Mouse (Mus musculus) ES-Bruce4 (cell line): ENCODE data around the gene Myh6.

Experiments used
- CTCF ChIP-seq: IDR thresholded peaks from one replicate; pipeline ENCODE4 v1.8.1; 2011; ENCODE audit warnings: low read depth, low read length
- POLR2A ChIP-seq: IDR thresholded peaks from one replicate; pipeline ENCODE4 v1.8.1; 2011; ENCODE audit warnings: low read length; ENCODE audit not compliant: insufficient read depth

DNA sequence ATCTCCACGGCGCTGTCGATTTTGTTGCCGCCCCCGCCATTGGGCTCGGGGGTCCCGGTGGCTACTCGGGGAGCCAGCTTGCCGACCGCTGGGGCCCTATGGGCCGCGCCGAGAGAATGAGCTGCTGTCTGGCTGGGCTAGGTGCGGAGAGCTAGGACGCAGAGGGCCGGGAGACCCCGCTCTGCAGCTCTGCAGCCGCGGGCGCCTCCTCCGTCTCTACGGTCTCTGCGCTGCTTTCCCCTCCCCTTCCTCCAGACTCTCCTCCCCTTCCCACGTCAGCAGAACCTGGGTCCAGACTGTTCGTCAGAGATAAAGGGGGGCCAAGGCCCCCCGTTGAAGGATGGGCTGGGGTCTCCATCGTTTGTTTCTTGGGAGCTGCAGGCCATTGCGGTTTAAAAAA is 53.8 kb downstream of the Myh6 start, which contains the start of gene Slc22a17:
- TF ChIP-seq CTCF, result no peak
- TF ChIP-seq POLR2A, result peak; percentile 74
